Mouse (Mus musculus) ES-E14 (cell line): Measurements from ENCODE around the gene Ppm1h. TPM values are rescaled to one million over a fixed set of nuclear protein-coding genes. Genes with fewer than 3 reads are reported as not detected.
A peak's percentile ranks its signal among the peaks of the same experiment; 100 is the strongest.
"Not testable (repeated sequence)": the region's sequence is repeated elsewhere in the genome, so short reads cannot be mapped to it uniquely, and the experiment has no call there.

Experiments
- DNase-seq: peaks from one replicate; pipeline ENCODE4 v3.0.0-alpha.2; 2013; ENCODE audit warnings: low read depth, low spot score
- H3K27ac ChIP-seq: 2 replicates; pipeline ENCODE4 v1.5.1; 2012; ENCODE audit warnings: low read depth, mild to moderate bottlenecking, low read length, moderate library complexity, mixed read lengths; ENCODE audit not compliant: poor library complexity, insufficient read depth, severe bottlenecking
- H3K36me3 ChIP-seq: 2 replicates; pipeline ENCODE4 v1.6.1; 2012; ENCODE audit warnings: mild to moderate bottlenecking, low read length, moderate library complexity, mixed read lengths; ENCODE audit not compliant: control insufficient read depth, poor library complexity, insufficient read depth, severe bottlenecking
- H3K4me1 ChIP-seq, 2 experiments: fragments of 150-350 bp in 1 of 2; sonication (generic) in 1 of 2; 2 replicates each; pipeline ENCODE4 v1.6.1; 2012; ENCODE audit warnings: low read length in 2 of 2, mild to moderate bottlenecking in 1 of 2, mixed read lengths in 1 of 2; ENCODE audit not compliant: control insufficient read depth in 2 of 2, insufficient read depth in 2 of 2, poor library complexity in 1 of 2
- H3K4me3 ChIP-seq, 2 experiments: fragments of 150-350 bp in 1 of 2; sonication (generic) in 1 of 2; 2 replicates each; pipeline ENCODE4 v1.5.1; 2012; ENCODE audit warnings: low read length in 2 of 2, low read depth in 1 of 2, mild to moderate bottlenecking in 1 of 2, mixed read lengths in 1 of 2; ENCODE audit not compliant: insufficient read depth in 1 of 2, poor library complexity in 1 of 2, severe bottlenecking in 1 of 2
- H3K9ac ChIP-seq: 2 replicates; pipeline ENCODE4 v1.6.1; 2012; ENCODE audit warnings: low read depth, mild to moderate bottlenecking, low read length, mixed read lengths; ENCODE audit not compliant: poor library complexity, insufficient read depth, severe bottlenecking
- H3K9me3 ChIP-seq: fragments of 150-350 bp; sonication (generic); 2 replicates; pipeline ENCODE4 v1.6.1; 2012; ENCODE audit warnings: low read depth, mild to moderate bottlenecking, low read length; ENCODE audit not compliant: control insufficient read depth, insufficient read depth
- CHD2 ChIP-seq: IDR thresholded peaks from 2 replicates; pipeline ENCODE4 v1.6.1; 2014; ENCODE audit warnings: mild to moderate bottlenecking, low read depth, low read length, inconsistent platforms
- HCFC1 ChIP-seq: IDR thresholded peaks from 2 replicates; pipeline ENCODE4 v1.6.1; 2012; ENCODE audit warnings: low read length, inconsistent platforms, borderline replicate concordance; ENCODE audit not compliant: insufficient read depth
- MAFK ChIP-seq: IDR thresholded peaks from 2 replicates; pipeline ENCODE4 v1.6.1; 2014; ENCODE audit warnings: mild to moderate bottlenecking, low read depth, low read length, inconsistent platforms; ENCODE audit not compliant: insufficient read depth
- ZC3H11A ChIP-seq: IDR thresholded peaks from 2 replicates; pipeline ENCODE4 v1.6.1; 2012; ENCODE audit warnings: low read depth, mild to moderate bottlenecking, inconsistent platforms, low read length, borderline replicate concordance
- ZNF384 ChIP-seq: IDR thresholded peaks from 2 replicates; pipeline ENCODE4 v1.6.1; 2012; ENCODE audit warnings: low read depth, low read length, inconsistent platforms
- in situ Hi-C, 2 experiments: fragments of 600-800 bp; cut with MboI; formaldehyde crosslinking; loops; one replicate each; pipeline ENCODE4 v1.15.1; 2025; ENCODE audit warnings: low sequenced_read_pairs in 2 of 2, inconsistent platforms in 1 of 2; ENCODE audit not compliant: unreplicated experiment in 2 of 2
- total RNA-seq: library from RNA; depleted of rRNA; stranded (reverse); fragments of 300-350 nt; gene quantifications from 2 replicates; pipeline ENCODE4 v1.2.3, GENCODE M21; 2012

The Ppm1h gene
- total RNA-seq, 1 experiment = 4.5 TPM

- no peak overlapping the region for H3K27ac ChIP-seq
- no peaks in the 10 kb centered on the region for H3K36me3 ChIP-seq
- H3K9me3 ChIP-seq = no peaks in the 10 kb centered on the region
- H3K4me3 ChIP-seq = peak overlapping the region in 1 of 2 experiments; percentile 27; a peak in 1 of 4 replicates
- in situ Hi-C loops = no loop called here
- no peak for DNase-seq
- no peak overlapping the region for H3K9ac ChIP-seq
- H3K4me1 ChIP-seq = peaks cover 0 to 8% of the 10 kb centered on the region in 2 experiments; a peak in 2 of 4 replicates
- no peak for TF ChIP-seq ZNF384
- TF ChIP-seq CHD2 = no peak
These were observed 285.1 kb downstream of the Ppm1h start for GRCm38 (mm10) chr10:122963463-122964240.

DNA sequence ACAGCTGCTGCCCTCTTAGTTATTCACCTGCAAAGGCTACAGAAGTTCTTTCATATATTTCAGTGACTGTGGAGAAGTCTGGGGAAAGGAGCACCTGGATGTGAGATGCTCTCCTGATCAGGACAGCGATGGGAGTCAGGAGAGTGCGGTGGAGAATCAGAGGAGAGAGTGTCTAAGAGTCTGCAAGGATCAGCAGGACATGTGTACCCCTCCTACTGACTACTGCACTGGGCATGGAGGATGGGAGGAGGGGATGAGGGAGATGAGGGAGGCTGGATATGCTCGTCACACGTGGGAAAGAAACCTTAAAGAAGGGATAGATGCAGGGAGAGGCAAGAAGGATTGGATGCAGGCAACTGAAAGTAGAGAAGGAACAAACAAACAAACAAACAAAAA, 285.7 kb downstream of the Ppm1h start:
- H3K9ac ChIP-seq = no peak overlapping the region
- H3K27ac ChIP-seq = no peak overlapping the region

DNA sequence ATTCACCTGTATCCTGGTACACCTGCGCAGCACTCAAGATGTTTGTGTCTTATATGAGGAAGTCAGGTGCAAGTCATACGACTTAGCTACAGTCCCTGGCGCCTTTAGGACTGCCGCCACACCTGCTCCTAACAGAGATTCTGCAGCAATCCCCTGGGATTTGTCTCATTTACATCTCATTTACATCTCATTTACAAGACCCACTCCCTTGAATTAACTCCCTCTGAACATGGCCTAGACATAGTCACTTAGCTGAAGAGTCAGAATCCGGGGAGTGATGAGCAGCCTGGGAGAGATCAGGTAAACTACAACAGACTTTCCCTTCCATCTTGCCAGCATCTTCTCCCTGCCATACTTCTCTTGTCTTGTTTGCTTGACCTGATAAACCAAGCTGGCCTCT, 287.1 kb downstream of the Ppm1h start:
- H3K27ac ChIP-seq, DNase-seq, H3K4me1 ChIP-seq, H3K9me3 ChIP-seq, H3K4me3 ChIP-seq, in situ Hi-C loops, H3K9ac ChIP-seq, H3K36me3 ChIP-seq: not testable (repeated sequence)

More for the DNA sequence above, 285.7 kb downstream of the Ppm1h start:
- Histone ChIP-seq H3K4me1 (peaks cover 0 to 8% of the 10 kb centered on the region in 2 experiments; a peak in 2 of 4 replicates), H3K9me3 (no peaks in the 10 kb centered on the region), H3K36me3 (no peaks in the 10 kb centered on the region), H3K4me3 (no peak overlapping the region)
- no peak for DNase-seq
- in situ Hi-C loops = no loop called here
- no peak for TF ChIP-seq MAFK

DNA sequence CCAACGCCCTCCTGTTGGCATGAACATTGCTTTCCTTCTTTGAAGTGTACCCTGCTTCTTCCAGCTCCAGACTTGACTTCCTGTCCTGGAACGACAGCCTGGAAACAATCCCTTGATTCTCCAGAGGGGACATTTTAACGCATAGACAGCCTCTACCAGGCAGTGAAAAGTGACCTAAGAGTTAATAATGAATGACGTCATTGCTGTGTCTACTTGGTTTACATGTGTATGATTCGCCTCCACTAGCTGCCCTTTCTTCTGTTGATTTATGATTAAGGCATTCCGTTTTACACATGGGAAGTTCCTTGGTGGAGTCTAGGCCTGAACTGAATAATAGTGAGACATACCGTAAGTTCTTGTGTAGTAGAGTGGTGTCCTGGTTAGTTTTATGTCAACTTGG, 287.9 kb downstream of the Ppm1h start:
- Histone ChIP-seq H3K4me3 (no peak overlapping the region), H3K9me3 (no peaks in the 10 kb centered on the region), H3K9ac (no peak overlapping the region), H3K4me1 (peaks cover 0 to 8% of the 10 kb centered on the region in 2 experiments; a peak in 2 of 4 replicates), H3K36me3 (no peaks in the 10 kb centered on the region), H3K27ac (no peak overlapping the region)
- TF ChIP-seq CHD2 (no peak), ZNF384 (no peak), MAFK (no peak), HCFC1 (no peak), ZC3H11A (no peak)
- in situ Hi-C loops = no loop called here
- no peak for DNase-seq

DNA sequence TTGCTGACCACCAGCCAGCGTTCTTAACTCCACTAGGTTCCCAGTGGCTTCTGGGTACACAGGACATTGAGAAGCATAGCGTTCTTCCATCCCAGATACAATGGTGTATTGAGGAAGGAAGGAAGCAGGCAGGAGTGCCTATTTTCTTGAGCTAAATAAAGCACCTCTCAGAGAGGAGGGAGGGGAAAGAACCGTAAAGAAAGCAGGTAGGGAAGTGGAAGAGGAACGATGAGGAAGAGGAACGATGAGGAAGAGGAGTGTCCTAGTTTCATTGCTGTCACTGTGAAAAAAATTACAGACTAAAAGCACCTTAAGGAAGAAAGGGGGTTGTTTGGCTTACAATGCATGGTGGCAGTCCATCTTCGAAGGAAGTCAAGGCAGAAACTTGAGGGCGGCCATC, 291.6 kb downstream of the Ppm1h start:
- DNase-seq = no peak
- no peak overlapping the region for H3K4me3 ChIP-seq
- TF ChIP-seq MAFK (no peak), HCFC1 (no peak), CHD2 (no peak), ZC3H11A (no peak), ZNF384 (no peak)
- in situ Hi-C loops = no loop called here
- no peak overlapping the region for H3K9ac ChIP-seq
- H3K36me3 ChIP-seq = no peaks in the 10 kb centered on the region
- no peaks in the 10 kb centered on the region for H3K4me1 ChIP-seq
- no peak overlapping the region for H3K27ac ChIP-seq
- H3K9me3 ChIP-seq = no peaks in the 10 kb centered on the region
